In the genomic region with DNA sequence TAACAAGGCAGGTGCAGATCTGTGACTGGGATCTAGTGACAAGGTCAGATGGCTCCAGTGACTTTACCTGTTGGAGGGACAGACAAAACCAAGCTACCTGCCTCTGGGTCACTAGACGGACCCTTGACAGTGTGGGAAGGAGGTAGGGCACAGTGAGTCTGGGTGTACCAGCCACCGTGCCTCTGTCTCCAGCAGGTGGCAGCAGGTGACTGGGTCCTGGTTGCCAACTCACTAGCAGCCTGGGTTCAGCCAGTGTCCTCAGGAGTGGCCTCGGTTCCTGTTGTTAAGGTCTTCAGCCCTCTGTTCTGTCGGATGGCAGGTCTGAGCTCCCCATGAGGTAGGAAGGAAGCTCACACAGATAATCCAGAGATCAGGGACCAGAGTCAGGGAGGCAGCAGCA, we compare ENCODE assay signal across 8 mouse cellular contexts. TPM values are rescaled to one million over a fixed set of nuclear protein-coding genes. Genes with fewer than 3 reads are reported as not detected.
DNase-seq lines count a peak whose midpoint lies in the region; ATAC-seq lines count a peak whose summit lies in the region.

No protein-coding gene starts in this region.

- no peaks in the 10 kb centered on the region for H3K27me3 ChIP-seq in embryonic facial prominence, embryonic 14.5 days (replicated peaks; ENCODE audit: control insufficient read depth, insufficient read depth, low read length)
- H3K27me3 ChIP-seq in hindbrain, embryonic 13.5 days, result peaks cover 22% of the 10 kb centered on the region; the same call in 1 of the 2 replicates

- no peak overlapping the region for H3K9ac ChIP-seq in embryonic facial prominence, embryonic 14.5 days (ENCODE audit: low read depth, low read length)
- no peak overlapping the region for H3K9ac ChIP-seq in hindbrain, embryonic 13.5 days

- no peaks in the 10 kb centered on the region for H3K4me1 ChIP-seq in embryonic facial prominence, embryonic 14.5 days (ENCODE audit: control insufficient read depth, insufficient read depth, low read length)
- no peaks in the 10 kb centered on the region for H3K4me1 ChIP-seq in hindbrain, embryonic 13.5 days (replicated peaks)

- peak; percentile 72 for DNase-seq in ES-CJ7 (ENCODE audit: low read depth, low spot score)
- DNase-seq in adrenal gland, postnatal 25 days, result peak; percentile 80
- peak; percentile 74 for DNase-seq in embryonic facial prominence, embryonic 14.5 days (ENCODE audit: low spot score)
- peak; percentile 60 to 69 for DNase-seq in layer of hippocampus, postnatal 36 days
- peak; percentile 59 to 71 for DNase-seq in right cerebral cortex, postnatal 36 days (ENCODE audit: low spot score in 2 of 2)

- H3K36me3 ChIP-seq in embryonic facial prominence, embryonic 14.5 days (ENCODE audit: control insufficient read depth, insufficient read depth, low read length), result no peaks in the 10 kb centered on the region
- no peaks in the 10 kb centered on the region for H3K36me3 ChIP-seq in hindbrain, embryonic 13.5 days

- H3K4me2 ChIP-seq in embryonic facial prominence, embryonic 14.5 days (ENCODE audit: low read depth, low read length), result no peak overlapping the region
- no peak overlapping the region for H3K4me2 ChIP-seq in hindbrain, embryonic 13.5 days

- H3K9me3 ChIP-seq in embryonic facial prominence, embryonic 14.5 days (ENCODE audit: control insufficient read depth, low read length), result no peaks in the 10 kb centered on the region
- no peaks in the 10 kb centered on the region for H3K9me3 ChIP-seq in hindbrain, embryonic 13.5 days

- 5% methylated on average over 4 of the region's 4 CpGs for WGBS in embryonic facial prominence, embryonic 14.5 days
- 10% methylated on average over 4 of the region's 4 CpGs for WGBS in hindbrain, embryonic 13.5 days

- H3K27ac ChIP-seq in embryonic facial prominence, embryonic 14.5 days (replicated peaks; ENCODE audit: low read depth, low read length), result no peak overlapping the region
- H3K27ac ChIP-seq in hindbrain, embryonic 13.5 days, result no peak overlapping the region

- peak; percentile 88; the same call in 1 of the 2 replicates for ATAC-seq in embryonic facial prominence, embryonic 14.5 days (ENCODE audit: low read depth)
- peak; percentile 80 for ATAC-seq in hindbrain, embryonic 13.5 days (ENCODE audit: low FRiP score)
- 0 out of 2 replicates have a peak, but pooled peaks have one; percentile 62 for ATAC-seq in megakaryocyte-erythroid progenitor cell, adult 5-6 weeks (replicated peaks; ENCODE audit: low FRiP score, low TSS enrichment, poor library complexity, severe bottlenecking)
- no peak for ATAC-seq in megakaryocyte, adult 5-6 weeks (ENCODE audit: poor library complexity, severe bottlenecking)

- no peak overlapping the region for H3K4me3 ChIP-seq in embryonic facial prominence, embryonic 14.5 days (ENCODE audit: low read depth, low read length)
- H3K4me3 ChIP-seq in hindbrain, embryonic 13.5 days, result no peak overlapping the region

RNA-seq across cellular contexts. Expression of gene Pax7, which starts 43.9 kb away (rescaled TPM):
- not detected in 2 replicates for total RNA-seq in adrenal gland, postnatal 25 days (2021)
- 2.6 TPM in 2 replicates for polyA plus RNA-seq in embryonic facial prominence, embryonic 14.5 days (2014; fragmentation: Nextera tagmentation; extraction: Ambion mirVana)
- polyA plus RNA-seq in hindbrain, embryonic 13.5 days (2015; fragmentation: Nextera tagmentation; extraction: Ambion mirVana), result 0.84 and 1.6 TPM in 2 replicates
- total RNA-seq in layer of hippocampus, postnatal 36 days (2021), result under 1 TPM in 1 of 2 experiments, not detected in 1; 0.05 TPM
- not detected in 2 replicates for total RNA-seq in megakaryocyte-erythroid progenitor cell, adult 5-6 weeks (2014; fragmentation: Nextera tagmentation)
- not detected in 2 replicates for total RNA-seq in megakaryocyte-erythroid progenitor cell, adult 5-6 weeks (2017)
- total RNA-seq in megakaryocyte, adult 5-6 weeks (2015), result not detected in 2 replicates
- total RNA-seq in megakaryocyte, adult 5-6 weeks (2017), result not detected in 2 replicates
